Mouse (Mus musculus) lung, postnatal 0 days (tissue): Measurements from ENCODE around the gene Dkkl1. TPM values are rescaled to one million over a fixed set of nuclear protein-coding genes. Genes with fewer than 3 reads are reported as not detected.

Experiments
- ATAC-seq: fragments of 200-750 bp; cut with Nextera tagmentation; 2 replicates; pipeline ENCODE4 v1.8.0; 2017; ENCODE audit warnings: moderate library complexity
- DNase-seq: peaks from one replicate; pipeline ENCODE4 v3.0.0-alpha.2; 2016; ENCODE audit warnings: low spot score
- H3K27ac ChIP-seq: fragments of 300-500 bp; sonication (generic); 2 replicates; pipeline ENCODE4 v1.5.1; 2014; ENCODE audit warnings: antibody characterized with exemption, mild to moderate bottlenecking, low read length, mixed read lengths
- H3K27me3 ChIP-seq: fragments of 300-500 bp; sonication (generic); replicated peaks from 2 replicates; pipeline ENCODE4 v1.6.1; 2014; ENCODE audit warnings: low read length, mixed read lengths; ENCODE audit not compliant: insufficient read depth
- H3K36me3 ChIP-seq: fragments of 300-500 bp; sonication (generic); 2 replicates; pipeline ENCODE4 v1.6.1; 2014; ENCODE audit warnings: low read length, mixed read lengths; ENCODE audit not compliant: insufficient read depth
- H3K4me1 ChIP-seq: fragments of 300-500 bp; sonication (generic); 2 replicates; pipeline ENCODE4 v1.6.1; 2014; ENCODE audit warnings: antibody characterized with exemption, low read depth, low read length, mixed read lengths; ENCODE audit not compliant: insufficient read depth
- H3K4me2 ChIP-seq: fragments of 300-500 bp; sonication (generic); replicated peaks from 2 replicates; pipeline ENCODE4 v1.6.1; 2014; ENCODE audit warnings: low read depth, mild to moderate bottlenecking, low read length, moderate library complexity, mixed read lengths
- H3K4me3 ChIP-seq: fragments of 300-500 bp; sonication (generic); 2 replicates; pipeline ENCODE4 v1.5.1; 2014; ENCODE audit warnings: low read depth, low read length
- H3K9ac ChIP-seq: fragments of 300-500 bp; sonication (generic); replicated peaks from 2 replicates; pipeline ENCODE4 v1.6.1; 2014; ENCODE audit warnings: low read depth, mild to moderate bottlenecking
- H3K9me3 ChIP-seq: fragments of 300-500 bp; sonication (generic); 2 replicates; pipeline ENCODE4 v1.6.1; 2016; ENCODE audit warnings: low read length, mixed read lengths
- CTCF ChIP-seq: IDR thresholded peaks from 2 replicates; pipeline ENCODE4 v1.5.1; 2016; ENCODE audit warnings: antibody characterized with exemption, mild to moderate bottlenecking
- EP300 ChIP-seq: IDR thresholded peaks from 2 replicates; pipeline ENCODE4 v1.6.1; 2016; ENCODE audit warnings: antibody characterized with exemption, mild to moderate bottlenecking, control low read depth
- WGBS: fragments of 180-500 bp; shearing (Covaris S2); extraction: QIAGEN DNeasy Blood & Tissue Kit; methylation state at CpG from one replicate; pipeline ENCODE4 v1.1.7; 2014; 5-methylcytosine and 5-hydroxymethylcytosine counted together
- polyA plus RNA-seq: library from polyadenylated mRNA; unstranded; fragments of >200 nt; fragmentation: Nextera tagmentation; extraction: Ambion mirVana; gene quantifications from 2 replicates; pipeline ENCODE4 v1.2.1, GENCODE M21; 2015

Gene Dkkl1
- polyA plus RNA-seq, 1 experiment from 2014 or later = 1.1 TPM

GRCm38 (mm10) chr7:45196994-45197393, 15.0 kb downstream of the Dkkl1 start:
- Histone ChIP-seq H3K4me3 (no peak overlapping the region), H3K27me3 (no peaks in the 10 kb centered on the region; the same call in 1 of the 2 replicates), H3K36me3 (no peaks in the 10 kb centered on the region), H3K4me1 (no peaks in the 10 kb centered on the region), H3K4me2 (no peak overlapping the region), H3K27ac (no peak overlapping the region), H3K9me3 (no peaks in the 10 kb centered on the region), H3K9ac (no peak overlapping the region)
- TF ChIP-seq CTCF (no peak), EP300 (no peak)
- ATAC-seq (no peak), DNase-seq (no peak)
- 59% methylated on average over 5 of the region's 5 CpGs for WGBS

GRCm38 (mm10) chr7:45196176-45196535, 15.8 kb downstream of the Dkkl1 start:
- TF ChIP-seq CTCF = no peak
- TF ChIP-seq EP300 = no peak
- no peaks in the 10 kb centered on the region for H3K36me3 ChIP-seq
- no peak overlapping the region for H3K4me3 ChIP-seq
- no peaks in the 10 kb centered on the region for H3K4me1 ChIP-seq
- 78% methylated on average over 4 of the region's 4 CpGs for WGBS
- H3K9ac ChIP-seq = no peak overlapping the region
- DNase-seq (no peak), ATAC-seq (no peak)
- no peak overlapping the region for H3K27ac ChIP-seq
- no peak overlapping the region for H3K4me2 ChIP-seq
- H3K9me3 ChIP-seq = no peaks in the 10 kb centered on the region
- H3K27me3 ChIP-seq = no peaks in the 10 kb centered on the region; the same call in 1 of the 2 replicates

- H3K27me3 ChIP-seq = no peaks in the 10 kb centered on the region; the same call in 1 of the 2 replicates
- no peak overlapping the region for H3K4me3 ChIP-seq
- H3K9me3 ChIP-seq = no peaks in the 10 kb centered on the region
- H3K9ac ChIP-seq = no peak overlapping the region
- no peaks in the 10 kb centered on the region for H3K4me1 ChIP-seq
- WGBS = 51% methylated on average over 13 of the region's 13 CpGs
- H3K36me3 ChIP-seq = no peaks in the 10 kb centered on the region
- no peak overlapping the region for H3K4me2 ChIP-seq
- H3K27ac ChIP-seq = no peak overlapping the region
- ATAC-seq (no peak), DNase-seq (no peak)
- TF ChIP-seq EP300 = no peak
- no peak for TF ChIP-seq CTCF
Measured at GRCm38 (mm10) chr7:45195341-45196175, 16.4 kb downstream of the Dkkl1 start.

GRCm38 (mm10) chr7:45193871-45194785, 17.8 kb downstream of the Dkkl1 start:
- Histone ChIP-seq H3K9ac (no peak overlapping the region), H3K27me3 (no peaks in the 10 kb centered on the region; the same call in 1 of the 2 replicates), H3K4me2 (no peak overlapping the region), H3K4me3 (no peak overlapping the region), H3K36me3 (no peaks in the 10 kb centered on the region), H3K4me1 (no peaks in the 10 kb centered on the region), H3K9me3 (no peaks in the 10 kb centered on the region), H3K27ac (no peak overlapping the region)
- WGBS = 62% methylated on average over 17 of the region's 17 CpGs
- ATAC-seq (peak; percentile 13; the same call in 1 of the 2 replicates), DNase-seq (no peak)
- TF ChIP-seq CTCF (no peak), EP300 (no peak)

- H3K27me3 ChIP-seq = no peaks in the 10 kb centered on the region; the same call in 1 of the 2 replicates
- H3K9ac ChIP-seq = no peak overlapping the region
- no peaks in the 10 kb centered on the region for H3K4me1 ChIP-seq
- no peak for DNase-seq
- no peak overlapping the region for H3K27ac ChIP-seq
- TF ChIP-seq CTCF = 0 out of 2 replicates have a peak, but pooled peaks have one; percentile 12
- no peak for TF ChIP-seq EP300
- H3K9me3 ChIP-seq = no peaks in the 10 kb centered on the region
- ATAC-seq = no peak
- H3K36me3 ChIP-seq = no peaks in the 10 kb centered on the region
- no peak overlapping the region for H3K4me3 ChIP-seq
- H3K4me2 ChIP-seq = no peak overlapping the region
- WGBS = 51% methylated on average over 5 of the region's 5 CpGs
Measured at GRCm38 (mm10) chr7:45193406-45193805, 18.5 kb downstream of the Dkkl1 start.

- peaks cover 4% of the 10 kb centered on the region; the same call in 1 of the 2 replicates for H3K27me3 ChIP-seq
- ATAC-seq (no peak), DNase-seq (no peak)
- WGBS = 71% methylated on average over 7 of the region's 7 CpGs
- TF ChIP-seq EP300 = no peak
- TF ChIP-seq CTCF = no peak
- H3K9me3 ChIP-seq = no peaks in the 10 kb centered on the region
- no peak overlapping the region for H3K4me2 ChIP-seq
- no peaks in the 10 kb centered on the region for H3K36me3 ChIP-seq
- H3K4me3 ChIP-seq = no peak overlapping the region
- no peaks in the 10 kb centered on the region for H3K4me1 ChIP-seq
- H3K9ac ChIP-seq = no peak overlapping the region
- no peak overlapping the region for H3K27ac ChIP-seq
Measured at GRCm38 (mm10) chr7:45192585-45193310, 19.2 kb downstream of the Dkkl1 start.
